Mouse (Mus musculus) lung, postnatal 0 days (tissue): ENCODE results near the gene Afdn. TPM values are rescaled to one million over a fixed set of nuclear protein-coding genes. Genes with fewer than 3 reads are reported as not detected.
"Not testable (repeated sequence)": the region's sequence is repeated elsewhere in the genome, so short reads cannot be mapped to it uniquely, and the experiment has no call there.

Experiments
- ATAC-seq: fragments of 200-750 bp; cut with Nextera tagmentation; 2 replicates; pipeline ENCODE4 v1.8.0; 2017; ENCODE audit warnings: moderate library complexity
- DNase-seq: peaks from one replicate; pipeline ENCODE4 v3.0.0-alpha.2; 2016; ENCODE audit warnings: low spot score
- H3K27ac ChIP-seq: fragments of 300-500 bp; sonication (generic); 2 replicates; pipeline ENCODE4 v1.5.1; 2014; ENCODE audit warnings: antibody characterized with exemption, mild to moderate bottlenecking, low read length, mixed read lengths
- H3K27me3 ChIP-seq: fragments of 300-500 bp; sonication (generic); replicated peaks from 2 replicates; pipeline ENCODE4 v1.6.1; 2014; ENCODE audit warnings: low read length, mixed read lengths; ENCODE audit not compliant: insufficient read depth
- H3K36me3 ChIP-seq: fragments of 300-500 bp; sonication (generic); 2 replicates; pipeline ENCODE4 v1.6.1; 2014; ENCODE audit warnings: low read length, mixed read lengths; ENCODE audit not compliant: insufficient read depth
- H3K4me1 ChIP-seq: fragments of 300-500 bp; sonication (generic); 2 replicates; pipeline ENCODE4 v1.6.1; 2014; ENCODE audit warnings: antibody characterized with exemption, low read depth, low read length, mixed read lengths; ENCODE audit not compliant: insufficient read depth
- H3K4me2 ChIP-seq: fragments of 300-500 bp; sonication (generic); replicated peaks from 2 replicates; pipeline ENCODE4 v1.6.1; 2014; ENCODE audit warnings: low read depth, mild to moderate bottlenecking, low read length, moderate library complexity, mixed read lengths
- H3K4me3 ChIP-seq: fragments of 300-500 bp; sonication (generic); 2 replicates; pipeline ENCODE4 v1.5.1; 2014; ENCODE audit warnings: low read depth, low read length
- H3K9ac ChIP-seq: fragments of 300-500 bp; sonication (generic); replicated peaks from 2 replicates; pipeline ENCODE4 v1.6.1; 2014; ENCODE audit warnings: low read depth, mild to moderate bottlenecking
- H3K9me3 ChIP-seq: fragments of 300-500 bp; sonication (generic); 2 replicates; pipeline ENCODE4 v1.6.1; 2016; ENCODE audit warnings: low read length, mixed read lengths
- CTCF ChIP-seq: IDR thresholded peaks from 2 replicates; pipeline ENCODE4 v1.5.1; 2016; ENCODE audit warnings: antibody characterized with exemption, mild to moderate bottlenecking
- EP300 ChIP-seq: IDR thresholded peaks from 2 replicates; pipeline ENCODE4 v1.6.1; 2016; ENCODE audit warnings: antibody characterized with exemption, mild to moderate bottlenecking, control low read depth
- WGBS: fragments of 180-500 bp; shearing (Covaris S2); extraction: QIAGEN DNeasy Blood & Tissue Kit; methylation state at CpG from one replicate; pipeline ENCODE4 v1.1.7; 2014; 5-methylcytosine and 5-hydroxymethylcytosine counted together
- polyA plus RNA-seq: library from polyadenylated mRNA; unstranded; fragments of >200 nt; fragmentation: Nextera tagmentation; extraction: Ambion mirVana; gene quantifications from 2 replicates; pipeline ENCODE4 v1.2.1, GENCODE M21; 2015

Afdn gene
- polyA plus RNA-seq, 1 experiment from 2014 or later, result 148 TPM

DNA sequence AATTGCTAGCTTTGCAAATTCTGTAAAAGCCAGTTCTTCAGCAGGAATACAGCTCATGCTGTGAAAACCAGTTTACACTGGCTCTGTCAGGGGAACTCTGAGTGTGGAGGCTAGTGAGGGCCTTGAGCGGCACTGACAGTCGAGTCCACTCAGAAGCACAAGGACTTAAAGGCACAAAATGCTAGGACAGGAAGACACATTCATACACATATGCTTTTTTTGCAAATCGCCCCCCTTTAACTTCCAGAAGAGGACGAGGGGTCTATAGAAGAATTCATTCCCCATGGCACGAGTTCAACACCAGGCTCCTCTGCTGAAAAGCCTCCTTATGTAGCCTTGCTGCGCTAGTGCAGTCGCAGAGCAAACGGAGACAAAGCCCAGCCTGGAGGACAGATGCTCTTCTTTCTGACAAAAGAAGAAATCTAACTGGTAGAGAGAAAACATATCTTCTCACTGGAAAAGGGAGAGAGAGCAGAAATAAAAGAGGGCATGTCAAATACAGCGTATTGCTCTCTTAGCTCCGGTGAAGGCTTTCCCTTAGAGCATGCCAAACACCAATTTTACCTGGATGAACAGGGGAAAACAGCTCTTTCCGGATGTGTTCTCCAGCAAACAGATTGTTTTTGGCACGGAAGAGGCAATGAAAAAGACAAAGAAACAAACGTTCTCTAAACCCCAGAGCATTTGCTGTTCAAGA, 1.0 kb upstream of the Afdn start:
- Histone ChIP-seq H3K4me1 (no peaks in the 10 kb centered on the region; the same call in 1 of the 2 replicates), H3K36me3 (no peaks in the 10 kb centered on the region), H3K4me3 (peak overlapping the region; percentile 85), H3K27ac (peak overlapping the region; percentile 97), H3K4me2 (peak overlapping the region; percentile 99), H3K9ac (peak overlapping the region; percentile 76), H3K27me3 (no peaks in the 10 kb centered on the region), H3K9me3 (no peaks in the 10 kb centered on the region)
- peak; percentile 39 for DNase-seq
- no peak for ATAC-seq
- WGBS, result 7% methylated on average over 13 of the region's 13 CpGs
- no peak for TF ChIP-seq EP300

DNA sequence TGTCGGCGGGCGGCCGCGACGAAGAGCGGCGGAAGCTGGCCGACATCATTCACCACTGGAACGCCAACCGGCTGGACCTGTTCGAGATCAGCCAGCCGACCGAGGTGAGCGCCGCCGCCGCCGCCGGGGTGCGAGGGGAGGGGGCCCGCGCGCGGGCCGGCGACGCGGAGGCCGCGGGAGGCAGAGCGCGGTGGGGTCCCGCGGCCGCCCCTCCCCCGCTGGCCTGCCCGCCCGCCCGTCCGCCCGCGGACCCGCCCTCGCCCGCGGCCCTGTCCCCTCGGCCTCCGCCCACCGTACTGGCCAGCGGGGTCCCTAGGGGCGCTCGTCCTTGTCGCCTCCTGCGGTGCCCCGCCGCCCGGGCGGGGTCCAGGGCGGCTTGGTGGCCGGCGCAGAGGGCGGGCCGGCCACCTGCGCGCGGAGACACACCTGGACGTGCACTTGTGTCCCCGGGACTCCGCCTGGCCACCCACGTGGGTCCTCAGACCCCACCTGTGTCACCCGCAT, 388 bp downstream of the Afdn start:
- peak overlapping the region; percentile 99 for H3K4me2 ChIP-seq
- no peaks in the 10 kb centered on the region; the same call in 1 of the 2 replicates for H3K4me1 ChIP-seq
- WGBS, result 0% methylated on average over 16 of the region's 72 CpGs
- H3K36me3 ChIP-seq, result no peaks in the 10 kb centered on the region
- ATAC-seq (peak; percentile 37), DNase-seq (peak; percentile 54)
- H3K9ac ChIP-seq, result peak overlapping the region; percentile 76
- no peaks in the 10 kb centered on the region for H3K27me3 ChIP-seq
- no peaks in the 10 kb centered on the region for H3K9me3 ChIP-seq
- peak overlapping the region; percentile 85 for H3K4me3 ChIP-seq
- H3K27ac ChIP-seq, result peak overlapping the region; percentile 97
- no peak for TF ChIP-seq EP300
- no peak; the same call in 1 of the 2 replicates for TF ChIP-seq CTCF

DNA sequence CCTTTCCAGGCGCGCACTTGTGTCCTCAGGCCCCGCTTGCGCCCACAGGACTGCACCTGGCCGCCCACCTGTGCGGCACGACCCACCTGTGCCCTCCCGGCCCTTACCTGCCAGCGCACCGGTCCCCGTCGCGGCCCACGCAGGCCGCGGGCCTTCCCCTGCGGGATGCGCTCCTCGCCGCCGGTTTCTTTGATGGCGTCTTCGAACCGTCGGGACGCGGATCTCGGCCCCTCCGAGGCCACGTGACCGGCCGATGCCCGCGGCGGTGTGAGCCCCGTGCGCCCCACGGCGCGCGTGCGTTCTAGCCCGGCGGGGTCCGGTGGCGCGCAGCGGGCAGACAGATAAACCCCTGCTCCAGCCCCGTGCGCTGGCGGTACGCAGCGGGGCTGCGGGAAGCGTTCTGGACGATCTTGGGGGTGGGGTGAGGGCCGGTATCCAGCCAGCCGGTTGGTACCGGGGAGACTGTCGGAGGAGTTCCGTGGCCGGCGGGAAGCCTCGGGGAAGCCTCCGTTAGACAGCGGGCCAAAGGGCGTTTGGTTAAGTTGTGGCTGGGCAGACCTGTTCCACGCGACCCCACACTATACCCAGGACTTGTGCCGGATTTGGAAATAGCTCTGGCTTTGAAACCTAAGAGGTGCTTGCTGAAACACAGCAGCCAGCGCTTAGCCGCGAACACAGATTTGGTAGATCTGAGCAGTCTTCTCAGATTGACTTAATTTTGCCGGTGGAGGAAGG, 1.0 kb downstream of the Afdn start, which contains the start of gene Tcte2:
TSS of gene Tcte2 (minus strand) at position 647 of the 735 bp plus-strand sequence.
- TF ChIP-seq EP300, result no peak
- no peak for TF ChIP-seq CTCF
- Histone ChIP-seq H3K9me3 (no peaks in the 10 kb centered on the region), H3K36me3 (no peaks in the 10 kb centered on the region), H3K9ac (peak within 1 kb of the TSS; percentile 76), H3K4me1 (no peaks in the 10 kb centered on the region; the same call in 1 of the 2 replicates), H3K4me3 (peak within 1 kb of the TSS; percentile 85), H3K4me2 (peak within 1 kb of the TSS; percentile 99), H3K27me3 (no peaks in the 10 kb centered on the region), H3K27ac (peak within 1 kb of the TSS; percentile 97)
- ATAC-seq (peak; percentile 6; the same call in 1 of the 2 replicates), DNase-seq (peak; percentile 50)
- WGBS, result 1% methylated on average over 69 of the region's 74 CpGs

DNA sequence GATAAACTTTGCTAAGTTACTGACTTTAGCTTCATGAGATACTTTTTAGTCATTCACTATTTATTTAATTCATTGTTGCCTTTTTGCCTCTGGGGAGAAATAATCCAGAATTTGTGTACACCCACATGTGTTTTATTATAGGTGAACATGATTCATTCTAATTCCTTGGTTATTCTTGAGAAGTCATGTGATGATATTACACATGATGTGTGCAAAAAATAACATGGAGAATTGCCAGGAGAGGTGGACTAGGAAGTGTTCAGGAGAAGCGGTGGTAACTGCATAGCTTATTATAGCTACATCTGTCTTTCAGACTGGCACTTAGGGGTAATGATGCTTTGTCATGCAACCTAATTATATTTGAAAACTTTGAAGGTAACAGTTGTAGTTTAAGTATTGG, 3.5 kb downstream of the Afdn start:
- TF ChIP-seq CTCF, result no peak
- DNase-seq (no peak), ATAC-seq (no peak)
- WGBS, result 49% methylated on average over 1 of the region's 1 CpGs
- H3K4me1 ChIP-seq, result no peaks in the 10 kb centered on the region; the same call in 1 of the 2 replicates
- no peaks in the 10 kb centered on the region for H3K9me3 ChIP-seq
- no peak overlapping the region for H3K4me3 ChIP-seq
- no peaks in the 10 kb centered on the region for H3K27me3 ChIP-seq
- no peak overlapping the region for H3K9ac ChIP-seq
- no peaks in the 10 kb centered on the region for H3K36me3 ChIP-seq
- no peak overlapping the region for H3K4me2 ChIP-seq
- H3K27ac ChIP-seq, result no peak overlapping the region

DNA sequence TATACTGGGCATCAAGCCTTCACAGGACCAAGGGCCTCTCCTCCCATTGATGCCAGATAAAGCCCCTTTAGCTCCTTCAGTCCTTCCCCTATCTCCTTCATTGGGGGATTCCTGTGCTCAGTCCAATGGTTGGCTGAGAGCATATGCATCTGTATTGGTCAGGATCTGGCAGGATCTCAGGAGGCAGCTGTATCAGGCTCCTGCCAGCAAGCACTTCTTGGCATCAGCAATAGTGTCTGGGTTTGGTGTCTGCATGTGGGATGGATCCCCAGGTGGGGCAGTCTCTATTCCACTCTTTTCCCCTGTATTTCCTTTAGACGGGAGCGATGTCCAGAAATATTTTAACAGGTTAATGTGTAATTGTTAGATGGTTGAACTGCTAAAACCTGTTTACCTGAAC, 4.6 kb downstream of the Afdn start:
- not testable (repeated sequence) for H3K9me3 ChIP-seq, H3K27ac ChIP-seq, H3K9ac ChIP-seq, H3K36me3 ChIP-seq, H3K4me2 ChIP-seq, DNase-seq, ATAC-seq, H3K4me1 ChIP-seq, H3K4me3 ChIP-seq, H3K27me3 ChIP-seq
- WGBS, result 83% methylated on average over 2 of the region's 2 CpGs

DNA sequence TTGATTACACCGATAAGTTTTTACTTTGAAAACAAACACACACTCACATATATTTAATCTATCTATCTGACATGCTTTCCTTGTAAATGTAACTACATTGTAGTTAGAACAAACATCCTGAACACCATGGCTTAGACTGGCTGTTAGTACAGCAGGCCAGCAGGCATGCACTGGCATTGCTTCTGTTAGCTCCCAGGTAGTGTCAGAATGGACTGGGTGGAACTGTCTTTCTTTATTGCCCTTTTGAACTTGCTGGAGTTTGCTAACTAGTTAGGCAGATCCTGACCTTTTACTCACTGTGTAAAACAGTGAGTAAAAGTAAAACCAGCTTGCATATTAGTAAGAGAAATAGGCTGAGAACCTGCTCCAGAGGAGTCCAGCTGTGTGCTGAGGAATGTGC, 8.2 kb downstream of the Afdn start:
- Histone ChIP-seq H3K4me1 (no peaks in the 10 kb centered on the region; the same call in 1 of the 2 replicates), H3K36me3 (no peaks in the 10 kb centered on the region), H3K27ac (no peak overlapping the region), H3K9me3 (no peaks in the 10 kb centered on the region), H3K27me3 (no peaks in the 10 kb centered on the region), H3K4me2 (no peak overlapping the region), H3K9ac (no peak overlapping the region), H3K4me3 (no peak overlapping the region)
- no peak for TF ChIP-seq CTCF
- no peak for TF ChIP-seq EP300
- DNase-seq (no peak), ATAC-seq (no peak)
- 76% methylated on average over 1 of the region's 1 CpGs for WGBS
